Mouse (Mus musculus) hindbrain, embryonic 13.5 days (tissue): ENCODE measurements around the gene Rac3. TPM values are rescaled to one million over a fixed set of nuclear protein-coding genes. Genes with fewer than 3 reads are reported as not detected.
"Not testable (repeated sequence)": the region's sequence is repeated elsewhere in the genome, so short reads cannot be mapped to it uniquely, and the experiment has no call there.

Experiments used
- ATAC-seq: fragments of 200-750 bp; cut with Nextera tagmentation; 2 replicates; pipeline ENCODE4 v1.8.0; 2017; ENCODE audit warnings: moderate TSS enrichment; ENCODE audit not compliant: low FRiP score
- H3K27ac ChIP-seq: fragments of 300-500 bp; sonication (generic); 2 replicates; pipeline ENCODE4 v1.5.1; 2015; ENCODE audit warnings: inconsistent platforms, mild to moderate bottlenecking, moderate library complexity
- H3K27me3 ChIP-seq: fragments of 300-500 bp; sonication (generic); 2 replicates; pipeline ENCODE4 v1.6.1; 2015; ENCODE audit warnings: mild to moderate bottlenecking, inconsistent platforms
- H3K36me3 ChIP-seq: fragments of 300-500 bp; sonication (generic); 2 replicates; pipeline ENCODE4 v1.6.1; 2015; ENCODE audit warnings: mild to moderate bottlenecking, inconsistent platforms
- H3K4me1 ChIP-seq: fragments of 300-500 bp; sonication (generic); replicated peaks from 2 replicates; pipeline ENCODE4 v1.6.1; 2015; ENCODE audit warnings: inconsistent platforms
- H3K4me2 ChIP-seq: fragments of 300-500 bp; sonication (generic); 2 replicates; pipeline ENCODE4 v1.6.1; 2015; ENCODE audit warnings: inconsistent platforms, mild to moderate bottlenecking, moderate library complexity
- H3K4me3 ChIP-seq: fragments of 300-500 bp; sonication (generic); 2 replicates; pipeline ENCODE4 v1.5.1; 2015; ENCODE audit warnings: mild to moderate bottlenecking, inconsistent platforms
- H3K9ac ChIP-seq: fragments of 300-500 bp; sonication (generic); 2 replicates; pipeline ENCODE4 v1.6.1; 2015; ENCODE audit warnings: mild to moderate bottlenecking, inconsistent platforms
- H3K9me3 ChIP-seq: fragments of 300-500 bp; sonication (generic); 2 replicates; pipeline ENCODE4 v1.6.1; 2016; ENCODE audit warnings: inconsistent platforms
- WGBS: fragments of 180-500 bp; shearing (Covaris S2); methylation state at CpG from one replicate; pipeline ENCODE4 v1.1.7; 2015; 5-methylcytosine and 5-hydroxymethylcytosine counted together
- polyA plus RNA-seq: library from polyadenylated mRNA; unstranded; fragments of >200 nt; fragmentation: Nextera tagmentation; extraction: Ambion mirVana; gene quantifications from 2 replicates; pipeline ENCODE4 v1.2.1, GENCODE M21; 2015

The Rac3 gene
- polyA plus RNA-seq, 1 experiment from 2014 or later, result 272 TPM

- WGBS, result 92% methylated on average over 11 of the region's 11 CpGs
- no peak overlapping the region for H3K27ac ChIP-seq
- peak overlapping the region; percentile 96 for H3K9ac ChIP-seq
- peaks cover 29% of the 10 kb centered on the region for H3K27me3 ChIP-seq
- H3K4me3 ChIP-seq, result peak overlapping the region; percentile 67
- H3K36me3 ChIP-seq, result peaks cover 35% of the 10 kb centered on the region
- H3K9me3 ChIP-seq, result no peaks in the 10 kb centered on the region
- H3K4me2 ChIP-seq, result peak overlapping the region; percentile 89
- H3K4me1 ChIP-seq, result peaks cover 39% of the 10 kb centered on the region
- ATAC-seq, result no peak
Observed at GRCm38 (mm10) chr11:120722761-120723382, 1.6 kb downstream of the Rac3 start.

GRCm38 (mm10) chr11:120723509-120723908, 2.2 kb downstream of the Rac3 start:
- peaks cover 39% of the 10 kb centered on the region for H3K4me1 ChIP-seq
- H3K27ac ChIP-seq, result no peak overlapping the region
- no peaks in the 10 kb centered on the region for H3K9me3 ChIP-seq
- 83% methylated on average over 7 of the region's 7 CpGs for WGBS
- no peak overlapping the region for H3K4me2 ChIP-seq
- H3K9ac ChIP-seq, result peak overlapping the region; percentile 56
- H3K36me3 ChIP-seq, result peaks cover 28% of the 10 kb centered on the region
- H3K4me3 ChIP-seq, result no peak overlapping the region
- H3K27me3 ChIP-seq, result peaks cover 34% of the 10 kb centered on the region
- ATAC-seq, result no peak

GRCm38 (mm10) chr11:120726243-120727168, 5.2 kb downstream of the Rac3 start:
- peaks cover 22% of the 10 kb centered on the region for H3K36me3 ChIP-seq
- no peaks in the 10 kb centered on the region for H3K9me3 ChIP-seq
- peaks cover 51% of the 10 kb centered on the region for H3K27me3 ChIP-seq
- ATAC-seq, result peak; percentile 41; the same call in 1 of the 2 replicates
- H3K4me3 ChIP-seq, result peak overlapping the region; percentile 51
- peak overlapping the region; percentile 73 for H3K9ac ChIP-seq
- H3K27ac ChIP-seq, result no peak overlapping the region
- peaks cover 30% of the 10 kb centered on the region for H3K4me1 ChIP-seq
- whole genome bisulfite sequencing, result 17% methylated on average over 34 of the region's 36 CpGs
- peak overlapping the region; percentile 83 for H3K4me2 ChIP-seq

- H3K9me3 ChIP-seq, result no peaks in the 10 kb centered on the region
Observed at GRCm38 (mm10) chr11:120727169-120727527, 5.9 kb downstream of the Rac3 start, which contains the start of gene Dcxr. Dcxr (minus strand) TSS chr11:120727281.

GRCm38 (mm10) chr11:120727564-120727963, 6.3 kb downstream of the Rac3 start:
- Histone ChIP-seq H3K4me1 (peaks cover 20% of the 10 kb centered on the region), H3K27me3 (peaks cover 54% of the 10 kb centered on the region), H3K4me3 (no peak overlapping the region), H3K9ac (no peak overlapping the region), H3K36me3 (peaks cover 22% of the 10 kb centered on the region), H3K27ac (no peak overlapping the region), H3K4me2 (no peak overlapping the region), H3K9me3 (no peaks in the 10 kb centered on the region)
- 60% methylated on average over 12 of the region's 12 CpGs for WGBS
- no peak for ATAC-seq

More at GRCm38 (mm10) chr11:120727169-120727527, 5.9 kb downstream of the Rac3 start, which contains the start of gene Dcxr:
- Histone ChIP-seq H3K4me1 (peaks cover 25% of the 10 kb centered on the region), H3K4me2 (peak within 1 kb of the TSS; percentile 83), H3K27me3 (peaks cover 55% of the 10 kb centered on the region), H3K9ac (peak within 1 kb of the TSS; percentile 73), H3K36me3 (peaks cover 22% of the 10 kb centered on the region), H3K27ac (no peak within 1 kb of the TSS), H3K4me3 (peak within 1 kb of the TSS; percentile 51)
- 0% methylated on average over 14 of the region's 14 CpGs for WGBS
- peak; percentile 79 for ATAC-seq

- H3K27me3 ChIP-seq, result peaks cover 50% of the 10 kb centered on the region
- H3K4me1 ChIP-seq, result peaks cover 12% of the 10 kb centered on the region
- no peak overlapping the region for H3K4me3 ChIP-seq
- H3K9ac ChIP-seq, result no peak overlapping the region
- no peak for ATAC-seq
- WGBS, result 74% methylated on average over 11 of the region's 11 CpGs
- peaks cover 11% of the 10 kb centered on the region; the same call in 1 of the 2 replicates for H3K36me3 ChIP-seq
- H3K9me3 ChIP-seq, result no peaks in the 10 kb centered on the region
- H3K27ac ChIP-seq, result no peak overlapping the region
- no peak overlapping the region for H3K4me2 ChIP-seq
Observed at GRCm38 (mm10) chr11:120728530-120729240, 7.4 kb downstream of the Rac3 start.

GRCm38 (mm10) chr11:120729432-120730050, 8.3 kb downstream of the Rac3 start:
- Histone ChIP-seq H3K4me1 (peaks cover 12% of the 10 kb centered on the region), H3K27me3 (peaks cover 51% of the 10 kb centered on the region), H3K4me2 (0 out of 2 replicates have a peak overlapping the region, but pooled peaks have one; percentile 21)
- ATAC-seq, H3K4me3 ChIP-seq, H3K9me3 ChIP-seq, H3K36me3 ChIP-seq, H3K27ac ChIP-seq, H3K9ac ChIP-seq: not testable (repeated sequence)
- WGBS, result under 1% methylated on average over 18 of the region's 21 CpGs

GRCm38 (mm10) chr11:120730331-120730870, 9.1 kb downstream of the Rac3 start:
- ATAC-seq, result no peak
- WGBS, result 86% methylated on average over 10 of the region's 10 CpGs
- Histone ChIP-seq H3K9ac (no peak overlapping the region; the same call in 1 of the 2 replicates), H3K9me3 (no peaks in the 10 kb centered on the region), H3K4me1 (peaks cover 12% of the 10 kb centered on the region), H3K27ac (no peak overlapping the region), H3K27me3 (peaks cover 52% of the 10 kb centered on the region), H3K4me3 (no peak overlapping the region), H3K4me2 (no peak overlapping the region), H3K36me3 (peaks cover 4% of the 10 kb centered on the region; the same call in 1 of the 2 replicates)

GRCm38 (mm10) chr11:120731395-120731794, 10.1 kb downstream of the Rac3 start:
- Histone ChIP-seq H3K27ac (no peak overlapping the region), H3K4me2 (no peak overlapping the region), H3K27me3 (peaks cover 42% of the 10 kb centered on the region), H3K36me3 (no peaks in the 10 kb centered on the region), H3K4me3 (no peak overlapping the region), H3K9me3 (no peaks in the 10 kb centered on the region), H3K9ac (no peak overlapping the region), H3K4me1 (peaks cover 9% of the 10 kb centered on the region)
- no peak for ATAC-seq
- 95% methylated on average over 1 of the region's 1 CpGs for WGBS

GRCm38 (mm10) chr11:120731858-120732680, 10.8 kb downstream of the Rac3 start, which contains the start of gene Cbr2:
Cbr2 (minus strand) TSS chr11:120732114.
- H3K9ac ChIP-seq, result no peak within 1 kb of the TSS
- WGBS, result 77% methylated on average over 12 of the region's 12 CpGs
- H3K4me3 ChIP-seq, result no peak within 1 kb of the TSS
- no peak for ATAC-seq
- H3K27me3 ChIP-seq, result peaks cover 41% of the 10 kb centered on the region
- H3K27ac ChIP-seq, result no peak within 1 kb of the TSS
- H3K9me3 ChIP-seq, result no peaks in the 10 kb centered on the region
- H3K4me2 ChIP-seq, result no peak within 1 kb of the TSS
- H3K4me1 ChIP-seq, result peaks cover 2% of the 10 kb centered on the region
- no peaks in the 10 kb centered on the region for H3K36me3 ChIP-seq

GRCm38 (mm10) chr11:120733521-120733920, 12.3 kb downstream of the Rac3 start:
- Histone ChIP-seq H3K27me3 (peaks cover 36% of the 10 kb centered on the region), H3K4me2 (no peak overlapping the region), H3K4me1 (no peaks in the 10 kb centered on the region), H3K4me3 (no peak overlapping the region), H3K9ac (no peak overlapping the region), H3K27ac (no peak overlapping the region), H3K9me3 (no peaks in the 10 kb centered on the region), H3K36me3 (no peaks in the 10 kb centered on the region)
- WGBS, result 64% methylated on average over 6 of the region's 6 CpGs
- ATAC-seq, result no peak
